Mouse (Mus musculus): ENCODE measurements around the gene Tsen2. TPM values are rescaled to one million over a fixed set of nuclear protein-coding genes. Genes with fewer than 3 reads are reported as not detected.

Gene Tsen2
- total RNA-seq, 2 experiments from 2014 or later, result 12.9 to 25.9 TPM

GRCm38 (mm10) chr6:115538645-115539429, 5.6 kb upstream of the Tsen2 start:
- ATAC-seq (replicated peaks; ENCODE audit: poor library complexity), result peak; percentile 93

GRCm38 (mm10) chr6:115541676-115542275, 2.7 kb upstream of the Tsen2 start:
- ATAC-seq (replicated peaks; ENCODE audit: poor library complexity), result no peak

GRCm38 (mm10) chr6:115542341-115542740, 2.1 kb upstream of the Tsen2 start:
- no peak for ATAC-seq (replicated peaks; ENCODE audit: poor library complexity)

GRCm38 (mm10) chr6:115546276-115546675, 1.8 kb downstream of the Tsen2 start:
- peak; percentile 49 for ATAC-seq (replicated peaks; ENCODE audit: poor library complexity)

- peak; percentile 39; the same call in 1 of the 2 replicates for ATAC-seq (replicated peaks; ENCODE audit: poor library complexity)
Measured at GRCm38 (mm10) chr6:115555485-115555884, 11.0 kb downstream of the Tsen2 start.

- no peak for ATAC-seq (replicated peaks; ENCODE audit: poor library complexity)
Measured at GRCm38 (mm10) chr6:115558176-115558575, 13.7 kb downstream of the Tsen2 start.

GRCm38 (mm10) chr6:115559651-115560632, 15.5 kb downstream of the Tsen2 start:
- no peak for ATAC-seq (replicated peaks; ENCODE audit: poor library complexity)

GRCm38 (mm10) chr6:115565479-115566045, 21.1 kb downstream of the Tsen2 start:
- ATAC-seq (replicated peaks; ENCODE audit: poor library complexity), result no peak

- no peak for ATAC-seq (replicated peaks; ENCODE audit: poor library complexity)
Measured at GRCm38 (mm10) chr6:115574171-115574570, 29.7 kb downstream of the Tsen2 start.

- no peak for ATAC-seq (replicated peaks; ENCODE audit: poor library complexity)
Measured at GRCm38 (mm10) chr6:115577407-115577806, 32.9 kb downstream of the Tsen2 start.

- no peak for ATAC-seq (replicated peaks; ENCODE audit: poor library complexity)
Measured at GRCm38 (mm10) chr6:115577941-115578340, 33.5 kb downstream of the Tsen2 start.

GRCm38 (mm10) chr6:115580810-115581209, 36.3 kb downstream of the Tsen2 start:
- no peak for ATAC-seq (replicated peaks; ENCODE audit: poor library complexity)

GRCm38 (mm10) chr6:115582328-115583115, 38.1 kb downstream of the Tsen2 start:
- no peak for ATAC-seq (replicated peaks; ENCODE audit: poor library complexity)

- peak; percentile 62 for ATAC-seq (replicated peaks; ENCODE audit: poor library complexity)
Measured at GRCm38 (mm10) chr6:115583430-115584125, 39.1 kb downstream of the Tsen2 start.

- peak; percentile 76 for ATAC-seq (replicated peaks; ENCODE audit: poor library complexity)
Measured at GRCm38 (mm10) chr6:115584176-115584575, 39.7 kb downstream of the Tsen2 start.

GRCm38 (mm10) chr6:115586321-115586720, 41.9 kb downstream of the Tsen2 start:
- ATAC-seq (replicated peaks; ENCODE audit: poor library complexity), result no peak

- no peak for ATAC-seq (replicated peaks; ENCODE audit: poor library complexity)
Measured at GRCm38 (mm10) chr6:115591692-115592359, 47.4 kb downstream of the Tsen2 start.

- ATAC-seq (replicated peaks; ENCODE audit: poor library complexity), result no peak
Measured at GRCm38 (mm10) chr6:115592458-115592857, 48.0 kb downstream of the Tsen2 start, which contains the start of gene Mkrn2os. TSS of gene Mkrn2os (minus strand) at chr6:115592576.

- ATAC-seq (replicated peaks; ENCODE audit: poor library complexity), result no peak
Measured at GRCm38 (mm10) chr6:115593252-115593651, 48.8 kb downstream of the Tsen2 start.

All from megakaryocyte progenitor cell, adult 5-6 weeks (primary cell).